Mouse (Mus musculus): Measurements from ENCODE around the gene Myrip. TPM values are rescaled to one million over a fixed set of nuclear protein-coding genes. Genes with fewer than 3 reads are reported as not detected.

Gene Myrip
- total RNA-seq, 1 experiment, result 0.40 TPM

DNA sequence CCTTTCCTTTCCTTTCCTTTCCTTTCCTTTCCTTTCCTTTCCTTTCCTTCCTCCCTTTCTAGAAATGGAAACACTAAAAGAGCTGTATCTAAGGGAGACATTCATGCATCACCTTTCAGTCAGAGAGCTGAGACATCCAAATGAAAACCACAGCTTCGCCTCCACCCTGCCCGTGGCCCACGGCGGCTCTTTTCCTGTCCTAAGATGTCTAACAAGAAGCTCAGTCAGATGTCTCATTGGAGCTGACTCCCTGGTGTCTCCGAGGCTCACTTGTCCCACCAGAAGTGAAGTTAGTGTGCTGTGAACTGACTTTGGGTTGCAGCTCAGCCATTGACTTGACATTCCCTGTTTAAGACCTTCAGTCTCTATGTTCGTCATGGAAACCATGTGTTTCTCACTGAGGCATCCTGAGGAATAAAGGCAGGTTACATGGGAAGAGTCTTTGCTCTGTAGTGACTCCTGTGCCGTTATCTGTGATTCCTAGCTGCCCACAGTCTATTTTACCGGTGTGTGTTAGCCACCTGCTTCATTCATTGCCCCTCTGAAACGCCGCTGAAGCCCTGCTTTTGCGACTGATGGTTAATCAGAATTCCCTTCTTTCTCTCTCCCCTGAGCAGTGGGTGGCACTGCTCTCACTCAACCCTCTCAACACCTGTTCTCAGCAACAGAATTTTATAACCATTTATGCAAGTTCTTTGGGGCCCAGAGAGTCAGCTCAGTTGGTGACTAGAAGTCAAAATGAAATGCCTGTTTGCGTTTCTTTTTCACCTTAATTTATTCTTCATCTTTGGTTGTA lies 53.4 kb downstream of the Myrip start:
- no peak for DNase-seq (ENCODE audit: low read depth, low spot score)
- Histone ChIP-seq H3K9me3 (ENCODE audit: control insufficient read depth, insufficient read depth, low read depth, low read length) (no peaks in the 10 kb centered on the region), H3K27ac (ENCODE audit: insufficient read depth, low read depth, low read length, poor library complexity, severe bottlenecking) (no peak overlapping the region), H3K4me1 (ENCODE audit: control insufficient read depth in 2 of 2, insufficient read depth in 2 of 2, low read length in 2 of 2, poor library complexity in 1 of 2) (no peaks in the 10 kb centered on the region), H3K9ac (ENCODE audit: insufficient read depth, low read depth, low read length, poor library complexity, severe bottlenecking) (no peak overlapping the region), H3K4me3 (ENCODE audit: insufficient read depth in 1 of 2, low read depth in 1 of 2, low read length in 2 of 2, poor library complexity in 1 of 2, severe bottlenecking in 1 of 2) (no peak overlapping the region), H3K36me3 (ENCODE audit: control insufficient read depth, insufficient read depth, low read length, poor library complexity, severe bottlenecking) (no peaks in the 10 kb centered on the region)
- in situ Hi-C loops (cut with MboI; ENCODE audit: low sequenced_read_pairs in 2 of 2, unreplicated experiment in 2 of 2), result no loop called here
- no peak for TF ChIP-seq ZNF384 (IDR thresholded peaks at IDR 0.05; ENCODE audit: low read depth, low read length)
- no peak for TF ChIP-seq CHD2 (IDR thresholded peaks at IDR 0.05; ENCODE audit: low read depth, low read length)
- no peak for TF ChIP-seq ZC3H11A (IDR thresholded peaks at IDR 0.05; ENCODE audit: borderline replicate concordance, low read depth, low read length)
- TF ChIP-seq HCFC1 (IDR thresholded peaks at IDR 0.05; ENCODE audit: borderline replicate concordance, insufficient read depth, low read length), result no peak
- no peak for TF ChIP-seq MAFK (IDR thresholded peaks at IDR 0.05; ENCODE audit: insufficient read depth, low read depth, low read length)

DNA sequence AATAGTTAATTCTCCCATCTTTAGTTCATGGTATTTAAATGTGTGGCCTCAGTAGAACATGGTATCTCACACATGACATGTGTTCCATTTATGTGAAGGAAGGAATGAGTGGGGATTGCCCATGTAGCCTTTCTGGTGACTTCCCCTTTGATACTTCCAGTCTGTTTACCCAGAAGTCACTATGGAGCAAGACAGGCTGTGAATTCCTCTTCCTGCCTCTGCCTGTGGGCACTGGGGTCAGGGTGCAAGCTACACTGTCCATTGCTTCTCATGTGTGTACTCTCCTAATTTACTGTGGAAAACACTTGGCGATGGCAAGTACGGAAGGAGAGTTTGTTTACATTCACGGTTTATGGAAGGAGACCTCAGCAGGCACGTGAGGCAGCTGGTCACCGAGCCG lies 55.2 kb downstream of the Myrip start:
- in situ Hi-C loops (cut with MboI; ENCODE audit: low sequenced_read_pairs in 2 of 2, unreplicated experiment in 2 of 2), result no loop called here
- H3K4me3 ChIP-seq (ENCODE audit: insufficient read depth in 1 of 2, low read depth in 1 of 2, low read length in 2 of 2, poor library complexity in 1 of 2, severe bottlenecking in 1 of 2), result no peak overlapping the region
- no peak overlapping the region for H3K9ac ChIP-seq (ENCODE audit: insufficient read depth, low read depth, low read length, poor library complexity, severe bottlenecking)
- no peaks in the 10 kb centered on the region for H3K9me3 ChIP-seq (ENCODE audit: control insufficient read depth, insufficient read depth, low read depth, low read length)
- H3K4me1 ChIP-seq (ENCODE audit: control insufficient read depth in 2 of 2, insufficient read depth in 2 of 2, low read length in 2 of 2, poor library complexity in 1 of 2), result no peaks in the 10 kb centered on the region
- H3K27ac ChIP-seq (ENCODE audit: insufficient read depth, low read depth, low read length, poor library complexity, severe bottlenecking), result no peak overlapping the region
- TF ChIP-seq MAFK (IDR thresholded peaks at IDR 0.05; ENCODE audit: insufficient read depth, low read depth, low read length) (no peak), HCFC1 (IDR thresholded peaks at IDR 0.05; ENCODE audit: borderline replicate concordance, insufficient read depth, low read length) (no peak), ZNF384 (IDR thresholded peaks at IDR 0.05; ENCODE audit: low read depth, low read length) (no peak), CHD2 (IDR thresholded peaks at IDR 0.05; ENCODE audit: low read depth, low read length) (no peak)
- no peak for DNase-seq (ENCODE audit: low read depth, low spot score)
- no peaks in the 10 kb centered on the region for H3K36me3 ChIP-seq (ENCODE audit: control insufficient read depth, insufficient read depth, low read length, poor library complexity, severe bottlenecking)

DNA sequence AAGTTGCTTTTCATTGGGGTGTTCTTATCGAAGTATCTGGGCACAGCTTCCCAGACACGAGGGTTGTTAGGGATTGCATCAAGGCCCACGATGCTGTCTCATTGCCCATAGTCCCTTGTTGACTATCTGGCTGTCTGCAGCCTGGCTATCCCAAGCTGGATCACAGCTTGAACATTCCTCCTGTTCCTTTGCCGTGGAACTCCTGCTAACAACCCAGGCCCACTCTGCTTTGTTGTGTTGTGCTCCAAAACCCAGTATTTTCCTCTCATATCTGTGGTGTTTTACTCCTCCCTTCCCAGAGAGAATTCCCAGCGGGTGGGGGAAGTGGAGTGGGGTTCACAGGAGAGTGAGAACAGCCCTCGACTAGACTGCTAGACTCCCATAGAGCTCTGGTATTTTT lies 56.7 kb downstream of the Myrip start:
- H3K4me1 ChIP-seq (ENCODE audit: control insufficient read depth in 2 of 2, insufficient read depth in 2 of 2, low read length in 2 of 2, poor library complexity in 1 of 2), result no peaks in the 10 kb centered on the region
- H3K9me3 ChIP-seq (ENCODE audit: control insufficient read depth, insufficient read depth, low read depth, low read length), result no peaks in the 10 kb centered on the region
- no peak overlapping the region for H3K4me3 ChIP-seq (ENCODE audit: insufficient read depth in 1 of 2, low read depth in 1 of 2, low read length in 2 of 2, poor library complexity in 1 of 2, severe bottlenecking in 1 of 2)
- TF ChIP-seq HCFC1 (IDR thresholded peaks at IDR 0.05; ENCODE audit: borderline replicate concordance, insufficient read depth, low read length) (no peak), CHD2 (IDR thresholded peaks at IDR 0.05; ENCODE audit: low read depth, low read length) (no peak), MAFK (IDR thresholded peaks at IDR 0.05; ENCODE audit: insufficient read depth, low read depth, low read length) (no peak), ZNF384 (IDR thresholded peaks at IDR 0.05; ENCODE audit: low read depth, low read length) (no peak), ZC3H11A (IDR thresholded peaks at IDR 0.05; ENCODE audit: borderline replicate concordance, low read depth, low read length) (no peak)
- H3K9ac ChIP-seq (ENCODE audit: insufficient read depth, low read depth, low read length, poor library complexity, severe bottlenecking), result no peak overlapping the region
- no peak for DNase-seq (ENCODE audit: low read depth, low spot score)
- no peak overlapping the region for H3K27ac ChIP-seq (ENCODE audit: insufficient read depth, low read depth, low read length, poor library complexity, severe bottlenecking)
- in situ Hi-C loops (cut with MboI; ENCODE audit: low sequenced_read_pairs in 2 of 2, unreplicated experiment in 2 of 2), result no loop called here
- no peaks in the 10 kb centered on the region for H3K36me3 ChIP-seq (ENCODE audit: control insufficient read depth, insufficient read depth, low read length, poor library complexity, severe bottlenecking)

DNA sequence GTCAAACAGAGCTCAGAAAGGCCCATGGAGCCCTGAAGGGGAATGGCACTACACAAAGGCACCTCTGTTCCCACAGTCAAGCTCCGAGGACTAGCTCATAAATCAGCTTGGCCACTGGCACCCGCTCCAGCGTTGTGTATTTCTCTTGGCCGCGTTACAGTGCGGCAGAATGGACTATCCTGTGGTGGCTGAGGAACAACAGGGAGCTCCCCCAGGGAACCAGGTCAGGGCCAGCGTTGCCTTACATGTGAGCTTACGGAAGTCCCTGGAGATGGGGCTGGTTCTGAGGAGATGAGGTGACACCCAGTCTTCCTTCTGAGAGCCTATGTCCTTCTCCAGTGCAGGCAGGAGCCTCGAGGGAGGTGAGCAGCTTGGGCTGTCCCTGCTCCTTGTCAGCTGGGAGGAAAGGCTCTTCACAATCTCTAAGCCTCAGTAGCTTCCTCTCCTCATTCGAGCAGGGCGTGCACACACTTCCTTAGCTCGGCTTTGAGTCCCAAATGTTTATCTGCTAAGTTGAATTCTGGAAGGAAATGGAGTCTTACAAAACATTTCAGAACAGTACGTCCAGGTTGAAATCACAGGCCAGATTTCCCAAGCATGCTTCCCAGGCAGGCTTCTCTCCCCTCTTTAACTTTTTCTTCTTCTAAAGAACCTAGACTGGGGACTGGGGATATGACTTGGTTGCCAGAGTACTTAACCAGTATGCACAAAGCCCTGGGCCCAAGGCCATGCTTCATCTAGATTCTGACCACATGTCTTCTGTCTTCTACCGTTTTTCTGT lies 59.3 kb downstream of the Myrip start:
- Histone ChIP-seq H3K4me1 (ENCODE audit: control insufficient read depth in 2 of 2, insufficient read depth in 2 of 2, low read length in 2 of 2, poor library complexity in 1 of 2) (no peaks in the 10 kb centered on the region), H3K36me3 (ENCODE audit: control insufficient read depth, insufficient read depth, low read length, poor library complexity, severe bottlenecking) (no peaks in the 10 kb centered on the region), H3K9me3 (ENCODE audit: control insufficient read depth, insufficient read depth, low read depth, low read length) (no peaks in the 10 kb centered on the region), H3K9ac (ENCODE audit: insufficient read depth, low read depth, low read length, poor library complexity, severe bottlenecking) (no peak overlapping the region), H3K4me3 (ENCODE audit: insufficient read depth in 1 of 2, low read depth in 1 of 2, low read length in 2 of 2, poor library complexity in 1 of 2, severe bottlenecking in 1 of 2) (no peak overlapping the region), H3K27ac (ENCODE audit: insufficient read depth, low read depth, low read length, poor library complexity, severe bottlenecking) (no peak overlapping the region)
- TF ChIP-seq ZC3H11A (IDR thresholded peaks at IDR 0.05; ENCODE audit: borderline replicate concordance, low read depth, low read length), result no peak
- TF ChIP-seq MAFK (IDR thresholded peaks at IDR 0.05; ENCODE audit: insufficient read depth, low read depth, low read length), result no peak
- no peak for TF ChIP-seq HCFC1 (IDR thresholded peaks at IDR 0.05; ENCODE audit: borderline replicate concordance, insufficient read depth, low read length)
- no peak for TF ChIP-seq CHD2 (IDR thresholded peaks at IDR 0.05; ENCODE audit: low read depth, low read length)
- TF ChIP-seq ZNF384 (IDR thresholded peaks at IDR 0.05; ENCODE audit: low read depth, low read length), result no peak
- DNase-seq (ENCODE audit: low read depth, low spot score), result no peak
- in situ Hi-C loops (cut with MboI; ENCODE audit: low sequenced_read_pairs in 2 of 2, unreplicated experiment in 2 of 2), result no loop called here

Data from ES-E14 (cell line).